Mouse (Mus musculus): Measurements from ENCODE around the gene Gpatch11. TPM values are rescaled to one million over a fixed set of nuclear protein-coding genes. Genes with fewer than 3 reads are reported as not detected.
A peak's percentile ranks its signal among the peaks of the same experiment; 100 is the strongest.

The Gpatch11 gene
- polyA plus RNA-seq, 1 experiment = 12.6 TPM

DNA sequence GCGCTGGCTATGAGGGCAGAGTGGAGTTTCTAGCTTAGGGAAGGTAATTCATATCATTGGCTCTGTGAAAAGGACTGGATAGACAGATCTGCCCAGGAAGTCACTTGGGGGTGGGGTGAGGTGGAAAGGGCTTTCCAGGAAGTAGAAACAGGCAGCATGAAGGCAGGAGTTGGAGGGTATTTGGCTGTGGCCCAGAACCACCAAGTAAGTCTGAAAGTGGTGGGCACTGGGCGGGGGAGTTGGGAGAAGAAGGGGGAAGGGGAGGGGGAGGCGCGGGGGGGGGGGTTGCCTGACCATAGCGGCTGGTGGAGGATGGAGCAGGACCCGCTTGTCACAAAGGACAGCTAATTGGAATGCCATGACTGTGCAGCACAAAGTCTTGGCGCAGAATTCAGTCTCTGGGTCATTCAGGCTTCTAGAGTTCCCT is 46.5 kb downstream of the Gpatch11 start:
- Histone ChIP-seq H3K4me3 (ENCODE audit: control insufficient read depth, low read depth, low read length) (peak overlapping the region; percentile 92), H3K27ac (ENCODE audit: control insufficient read depth, insufficient read depth, low read depth, low read length) (peak overlapping the region; percentile 60), H3K36me3 (ENCODE audit: control insufficient read depth, insufficient read depth, low read length) (no peaks in the 10 kb centered on the region), H3K27me3 (ENCODE audit: control insufficient read depth, insufficient read depth, low read length) (no peaks in the 10 kb centered on the region), H3K4me1 (ENCODE audit: control insufficient read depth, insufficient read depth, low read length) (peaks cover 7% of the 10 kb centered on the region)
- TF ChIP-seq CTCF (IDR thresholded peaks at IDR 0.05; ENCODE audit: control insufficient read depth, insufficient read depth, insufficient replicate concordance, low read depth, low read length) = no peak
- TF ChIP-seq POLR2A (IDR thresholded peaks at IDR 0.05; ENCODE audit: control insufficient read depth, low read depth, low read length) = no peak

DNA sequence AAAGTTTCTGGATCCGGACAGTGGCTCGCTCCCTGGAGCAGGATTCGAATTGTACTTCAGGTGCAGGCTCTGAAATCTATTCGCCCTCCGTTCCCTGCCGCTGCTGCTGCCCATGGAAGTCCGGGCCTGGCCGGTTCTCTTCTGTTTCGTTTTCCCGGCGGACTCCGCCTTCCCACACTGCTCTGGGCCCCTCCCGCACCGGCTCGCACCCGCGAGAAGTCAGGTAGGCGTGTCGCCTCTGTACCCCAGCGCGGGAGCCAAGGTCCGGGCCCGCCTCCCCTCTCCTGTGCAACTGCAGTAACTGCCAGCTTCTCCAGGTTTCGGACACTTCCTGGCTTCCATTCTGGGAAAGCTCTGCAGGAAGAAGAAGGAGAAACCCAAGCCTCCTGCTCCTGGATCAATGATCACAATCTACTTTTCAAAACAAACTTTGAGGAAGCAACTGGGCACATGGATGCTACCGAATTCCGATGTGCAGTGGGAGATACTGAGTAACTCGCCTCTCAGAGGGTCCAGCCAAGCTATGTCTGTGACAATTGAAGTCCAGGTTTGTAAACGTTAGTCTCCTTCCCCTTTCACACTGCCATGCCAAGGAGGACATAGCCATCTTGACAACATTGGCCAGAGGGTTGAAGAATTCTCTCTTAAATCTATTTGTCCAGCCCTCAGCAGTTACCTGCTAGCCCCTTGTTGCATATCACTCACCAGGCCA is 47.2 kb downstream of the Gpatch11 start, which contains the start of gene Eif2ak2:
Gene Eif2ak2, minus strand, starts transcription at position 173 of the 712 bp plus-strand sequence.
- TF ChIP-seq CTCF (IDR thresholded peaks at IDR 0.05; ENCODE audit: control insufficient read depth, insufficient read depth, insufficient replicate concordance, low read depth, low read length) (no peak), POLR2A (IDR thresholded peaks at IDR 0.05; ENCODE audit: control insufficient read depth, low read depth, low read length) (peak; percentile 57)
- peaks cover 7% of the 10 kb centered on the region for H3K4me1 ChIP-seq (ENCODE audit: control insufficient read depth, insufficient read depth, low read length)
- H3K27ac ChIP-seq (ENCODE audit: control insufficient read depth, insufficient read depth, low read depth, low read length) = peak within 1 kb of the TSS; percentile 60
- no peaks in the 10 kb centered on the region for H3K27me3 ChIP-seq (ENCODE audit: control insufficient read depth, insufficient read depth, low read length)
- H3K36me3 ChIP-seq (ENCODE audit: control insufficient read depth, insufficient read depth, low read length) = no peaks in the 10 kb centered on the region
- peak within 1 kb of the TSS; percentile 92 for H3K4me3 ChIP-seq (ENCODE audit: control insufficient read depth, low read depth, low read length)

DNA sequence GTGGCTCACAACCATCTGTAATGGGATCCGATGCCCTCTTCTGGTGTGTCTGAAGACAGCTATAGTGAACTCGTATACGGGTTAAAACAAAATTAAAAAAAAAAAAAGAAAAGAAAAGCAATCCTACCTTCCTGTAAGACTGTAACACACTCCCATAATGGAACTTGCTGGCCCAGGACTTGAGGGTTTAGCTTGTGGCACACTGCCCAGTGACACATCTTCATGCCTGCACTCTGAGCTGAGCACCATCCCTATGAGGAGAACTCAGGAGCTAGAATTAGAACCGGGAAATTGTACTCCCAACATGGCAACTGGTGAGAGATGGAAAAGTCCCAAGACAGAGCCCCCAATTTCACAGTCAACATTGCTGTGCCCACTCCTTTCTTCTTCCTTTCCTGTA is 47.9 kb downstream of the Gpatch11 start:
- Histone ChIP-seq H3K36me3 (ENCODE audit: control insufficient read depth, insufficient read depth, low read length) (no peaks in the 10 kb centered on the region), H3K27ac (ENCODE audit: control insufficient read depth, insufficient read depth, low read depth, low read length) (no peak overlapping the region), H3K4me3 (ENCODE audit: control insufficient read depth, low read depth, low read length) (peak overlapping the region; percentile 92), H3K4me1 (ENCODE audit: control insufficient read depth, insufficient read depth, low read length) (peaks cover 7% of the 10 kb centered on the region), H3K27me3 (ENCODE audit: control insufficient read depth, insufficient read depth, low read length) (no peaks in the 10 kb centered on the region)
- TF ChIP-seq POLR2A (IDR thresholded peaks at IDR 0.05; ENCODE audit: control insufficient read depth, low read depth, low read length) = no peak
- TF ChIP-seq CTCF (IDR thresholded peaks at IDR 0.05; ENCODE audit: control insufficient read depth, insufficient read depth, insufficient replicate concordance, low read depth, low read length) = no peak

DNA sequence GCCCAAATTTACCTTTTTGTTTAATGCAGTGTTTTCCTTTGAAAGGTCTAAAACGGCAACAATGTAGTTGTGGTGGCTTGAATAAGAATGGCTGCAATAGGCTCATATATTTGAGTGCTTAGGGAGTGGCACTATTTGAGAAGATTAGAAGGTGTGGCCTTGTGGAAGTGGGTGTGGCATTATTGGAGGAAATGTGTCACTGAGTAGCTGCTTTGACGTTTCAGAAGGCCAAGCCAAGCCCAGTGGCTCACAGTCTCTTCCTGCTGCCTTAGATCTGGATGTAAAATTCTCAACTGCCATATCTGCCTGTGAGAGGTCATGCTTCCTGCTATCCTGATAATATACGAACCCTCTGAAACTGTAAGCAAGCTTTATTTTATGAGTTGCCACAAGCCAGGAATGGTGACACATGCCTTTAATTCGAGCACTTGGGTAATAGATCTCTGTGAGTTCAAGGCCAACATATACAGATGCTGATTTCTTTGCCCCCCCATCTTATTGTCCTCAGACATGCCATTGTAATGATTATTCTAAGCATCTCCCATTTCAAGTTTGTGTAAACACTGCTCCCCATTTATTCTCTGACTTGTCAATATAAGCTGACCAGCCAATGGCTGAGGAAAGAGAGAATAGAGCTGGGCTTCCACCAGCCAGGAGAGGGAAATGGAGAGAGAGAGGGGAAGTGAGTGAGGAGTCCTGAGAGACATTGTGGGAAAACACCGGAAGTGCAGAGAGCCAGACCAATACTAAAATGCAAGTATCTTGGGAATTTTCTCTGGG is 50.1 kb downstream of the Gpatch11 start:
- H3K27me3 ChIP-seq (ENCODE audit: control insufficient read depth, insufficient read depth, low read length) = no peaks in the 10 kb centered on the region
- H3K27ac ChIP-seq (ENCODE audit: control insufficient read depth, insufficient read depth, low read depth, low read length) = no peak overlapping the region
- no peak overlapping the region for H3K4me3 ChIP-seq (ENCODE audit: control insufficient read depth, low read depth, low read length)
- no peaks in the 10 kb centered on the region for H3K36me3 ChIP-seq (ENCODE audit: control insufficient read depth, insufficient read depth, low read length)
- peaks cover 7% of the 10 kb centered on the region for H3K4me1 ChIP-seq (ENCODE audit: control insufficient read depth, insufficient read depth, low read length)
- TF ChIP-seq POLR2A (IDR thresholded peaks at IDR 0.05; ENCODE audit: control insufficient read depth, low read depth, low read length) (no peak), CTCF (IDR thresholded peaks at IDR 0.05; ENCODE audit: control insufficient read depth, insufficient read depth, insufficient replicate concordance, low read depth, low read length) (no peak)

DNA sequence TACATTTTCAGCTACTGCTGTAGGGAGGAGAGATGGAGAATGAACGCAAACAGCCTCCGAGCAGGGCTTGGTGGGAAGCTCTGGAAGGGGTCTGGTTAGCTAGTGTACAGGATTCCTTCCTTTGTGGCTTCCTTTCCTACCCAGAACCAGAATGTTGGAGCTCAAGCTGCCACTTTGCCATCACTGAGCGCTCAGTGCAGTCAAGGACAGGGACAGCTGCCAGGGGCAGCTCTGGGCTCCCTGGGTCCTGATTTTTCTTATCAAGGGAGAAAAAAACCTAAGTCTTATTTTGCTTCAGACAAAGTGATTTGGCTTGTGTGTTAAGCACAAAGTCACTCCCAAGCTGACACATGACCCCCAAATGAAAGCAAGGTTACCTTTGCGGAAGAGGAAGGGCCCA is 53.2 kb downstream of the Gpatch11 start:
- H3K4me1 ChIP-seq (ENCODE audit: control insufficient read depth, insufficient read depth, low read length) = no peaks in the 10 kb centered on the region
- no peaks in the 10 kb centered on the region for H3K27me3 ChIP-seq (ENCODE audit: control insufficient read depth, insufficient read depth, low read length)
- TF ChIP-seq CTCF (IDR thresholded peaks at IDR 0.05; ENCODE audit: control insufficient read depth, insufficient read depth, insufficient replicate concordance, low read depth, low read length) = no peak
- TF ChIP-seq POLR2A (IDR thresholded peaks at IDR 0.05; ENCODE audit: control insufficient read depth, low read depth, low read length) = no peak
- H3K27ac ChIP-seq (ENCODE audit: control insufficient read depth, insufficient read depth, low read depth, low read length) = no peak overlapping the region
- H3K4me3 ChIP-seq (ENCODE audit: control insufficient read depth, low read depth, low read length) = no peak overlapping the region
- no peaks in the 10 kb centered on the region for H3K36me3 ChIP-seq (ENCODE audit: control insufficient read depth, insufficient read depth, low read length)

DNA sequence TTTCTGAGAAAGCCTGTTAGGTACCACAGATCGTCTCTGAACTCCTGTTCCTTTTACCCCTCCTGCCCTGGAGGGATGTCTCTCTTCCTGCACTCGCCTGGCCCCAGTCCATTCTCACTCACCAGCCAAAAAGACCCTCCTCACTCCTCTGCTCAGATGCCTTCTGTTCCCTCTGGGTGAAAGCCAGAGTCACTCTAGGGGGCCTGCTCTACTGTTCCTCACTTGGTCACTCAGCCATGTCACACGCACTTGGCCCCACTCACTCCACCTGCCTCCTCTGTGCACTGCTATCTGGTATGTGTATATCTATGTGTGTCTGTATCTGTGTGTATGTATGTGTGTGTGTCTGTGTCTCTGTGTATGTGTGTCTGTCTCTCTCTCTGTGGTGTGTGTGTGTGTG is 53.8 kb downstream of the Gpatch11 start:
- Histone ChIP-seq H3K27ac (ENCODE audit: control insufficient read depth, insufficient read depth, low read depth, low read length) (no peak overlapping the region), H3K4me3 (ENCODE audit: control insufficient read depth, low read depth, low read length) (no peak overlapping the region), H3K36me3 (ENCODE audit: control insufficient read depth, insufficient read depth, low read length) (no peaks in the 10 kb centered on the region), H3K4me1 (ENCODE audit: control insufficient read depth, insufficient read depth, low read length) (no peaks in the 10 kb centered on the region), H3K27me3 (ENCODE audit: control insufficient read depth, insufficient read depth, low read length) (no peaks in the 10 kb centered on the region)
- TF ChIP-seq POLR2A (IDR thresholded peaks at IDR 0.05; ENCODE audit: control insufficient read depth, low read depth, low read length) (no peak), CTCF (IDR thresholded peaks at IDR 0.05; ENCODE audit: control insufficient read depth, insufficient read depth, insufficient replicate concordance, low read depth, low read length) (no peak)

DNA sequence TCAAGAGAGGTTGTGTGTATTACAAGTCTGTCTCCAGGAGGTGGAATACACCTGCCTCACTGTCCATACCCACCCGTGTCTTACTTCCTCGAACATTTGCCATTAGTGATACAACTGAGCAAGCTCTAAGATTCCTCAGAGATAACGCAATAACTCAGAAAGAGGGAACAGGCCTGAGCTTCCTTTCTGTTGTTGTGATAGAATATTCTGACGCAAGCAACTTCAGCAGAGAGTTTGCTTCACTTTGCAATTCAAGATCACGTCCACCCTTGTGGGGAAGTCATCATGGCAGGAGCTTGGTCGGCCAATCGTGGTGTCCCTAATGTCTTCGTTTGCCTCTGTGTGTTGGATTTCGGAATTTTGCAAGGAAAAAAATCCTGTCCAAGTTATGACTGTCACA is 55.7 kb downstream of the Gpatch11 start:
- Histone ChIP-seq H3K4me3 (ENCODE audit: control insufficient read depth, low read depth, low read length) (no peak overlapping the region), H3K4me1 (ENCODE audit: control insufficient read depth, insufficient read depth, low read length) (peaks cover 2% of the 10 kb centered on the region), H3K27me3 (ENCODE audit: control insufficient read depth, insufficient read depth, low read length) (no peaks in the 10 kb centered on the region), H3K27ac (ENCODE audit: control insufficient read depth, insufficient read depth, low read depth, low read length) (no peak overlapping the region), H3K36me3 (ENCODE audit: control insufficient read depth, insufficient read depth, low read length) (no peaks in the 10 kb centered on the region)
- TF ChIP-seq POLR2A (IDR thresholded peaks at IDR 0.05; ENCODE audit: control insufficient read depth, low read depth, low read length) = no peak
- TF ChIP-seq CTCF (IDR thresholded peaks at IDR 0.05; ENCODE audit: control insufficient read depth, insufficient read depth, insufficient replicate concordance, low read depth, low read length) = no peak
